Mouse (Mus musculus) yolk sac, embryonic 10.5 days (tissue): Measurements from ENCODE around the gene Slc38a8.
A peak's percentile ranks its signal among the peaks of the same experiment; 100 is the strongest.

Source experiments
- DNase-seq: peaks from one replicate; pipeline ENCODE4 v3.0.0-alpha.2; 2017; ENCODE audit warnings: low spot score

Gene Slc38a8

DNA sequence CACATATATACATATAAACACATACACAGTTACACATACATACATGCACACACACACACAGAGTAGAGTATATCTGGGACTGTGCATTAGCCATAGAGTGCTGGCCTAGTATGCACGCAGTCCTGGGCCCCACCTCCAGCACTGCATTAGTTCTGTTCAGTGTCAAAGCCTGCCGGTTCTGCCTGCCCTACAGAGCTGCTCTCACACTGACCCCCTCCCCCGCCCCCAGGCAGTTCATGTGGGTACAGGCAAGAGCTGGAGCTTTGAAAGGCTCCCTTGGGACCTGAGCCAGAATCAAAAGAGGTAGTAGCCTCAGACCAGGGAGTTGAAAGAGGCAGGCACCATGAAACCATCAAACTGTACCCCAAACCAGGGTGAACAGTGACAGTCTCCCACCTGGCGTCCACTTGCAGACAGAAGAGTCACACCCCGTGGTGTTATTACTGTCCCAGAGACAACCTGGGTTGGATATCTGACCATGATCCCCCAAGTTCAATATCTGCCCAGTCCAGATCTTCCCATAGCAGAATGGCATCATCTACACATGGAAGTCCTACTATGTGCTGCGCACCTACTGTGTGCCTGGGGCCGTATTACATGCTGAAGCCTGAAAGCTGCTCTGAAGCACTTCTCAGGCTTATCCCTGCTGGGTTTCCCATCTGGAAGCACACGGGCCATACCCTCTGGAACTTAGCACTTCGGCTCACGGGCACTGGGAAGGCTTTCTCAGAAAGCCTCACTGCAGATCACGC, 17.2 kb downstream of the Slc38a8 start:
- no peak for DNase-seq

DNA sequence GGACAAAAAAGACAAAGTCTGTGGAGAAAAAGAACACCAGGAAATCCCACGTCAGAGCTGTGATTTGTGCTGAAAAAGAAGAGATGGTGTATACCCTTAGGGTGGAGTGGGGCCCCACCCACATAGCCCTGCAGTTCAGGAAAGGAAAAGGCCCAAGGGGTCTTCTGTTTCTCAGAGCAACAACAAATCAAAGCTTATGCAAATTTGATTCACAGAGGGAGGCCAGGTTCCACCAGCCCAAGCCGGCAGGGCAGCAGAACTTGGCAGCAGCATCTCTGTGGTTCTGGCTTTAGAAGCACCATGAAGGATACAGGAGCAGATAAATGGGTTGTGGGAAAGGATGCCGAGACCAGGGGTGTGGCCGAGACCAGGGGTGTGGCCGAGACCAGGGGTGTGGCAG, 22.8 kb downstream of the Slc38a8 start:
- no peak for DNase-seq

DNA sequence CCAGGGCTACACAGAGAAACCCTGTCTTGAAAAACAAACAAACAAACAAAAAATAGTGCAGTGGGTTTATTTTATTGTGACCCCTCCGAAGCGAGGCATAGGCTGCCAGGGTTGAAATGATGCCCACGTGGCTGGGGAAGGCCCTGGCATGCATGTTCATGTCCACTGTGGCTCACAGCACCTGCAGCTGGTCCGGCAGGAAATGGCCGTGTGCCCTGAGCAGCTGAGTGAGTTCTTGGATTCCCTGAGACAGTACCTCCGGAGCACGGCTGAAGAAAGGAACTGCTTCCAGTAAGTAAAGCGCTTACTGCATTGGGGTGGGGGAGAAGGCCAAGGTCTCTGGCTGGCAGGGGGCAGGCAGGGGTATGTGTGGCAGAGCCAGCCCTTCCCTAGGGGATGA, 33.4 kb downstream of the Slc38a8 start:
- DNase-seq: no peak

DNA sequence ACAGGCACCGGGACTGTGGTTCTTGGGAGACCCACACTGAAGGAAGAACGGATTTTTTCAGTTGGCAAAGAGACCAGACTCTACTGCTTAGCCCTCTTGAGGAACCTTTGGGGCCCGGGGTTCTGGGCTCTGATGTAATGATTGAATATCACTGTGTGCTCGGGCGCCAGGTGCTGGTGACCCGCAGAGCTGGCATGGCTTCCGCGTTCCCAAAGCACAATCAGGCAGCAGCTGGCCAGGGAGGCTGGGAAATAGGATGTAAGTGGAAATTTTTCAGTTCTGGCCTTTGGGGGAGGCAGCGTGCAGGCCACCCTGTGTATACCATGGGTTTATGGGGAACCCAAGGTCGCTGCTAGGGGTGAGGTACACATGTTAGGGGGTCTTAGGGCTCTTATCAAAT, 34.7 kb downstream of the Slc38a8 start:
- no peak for DNase-seq

DNA sequence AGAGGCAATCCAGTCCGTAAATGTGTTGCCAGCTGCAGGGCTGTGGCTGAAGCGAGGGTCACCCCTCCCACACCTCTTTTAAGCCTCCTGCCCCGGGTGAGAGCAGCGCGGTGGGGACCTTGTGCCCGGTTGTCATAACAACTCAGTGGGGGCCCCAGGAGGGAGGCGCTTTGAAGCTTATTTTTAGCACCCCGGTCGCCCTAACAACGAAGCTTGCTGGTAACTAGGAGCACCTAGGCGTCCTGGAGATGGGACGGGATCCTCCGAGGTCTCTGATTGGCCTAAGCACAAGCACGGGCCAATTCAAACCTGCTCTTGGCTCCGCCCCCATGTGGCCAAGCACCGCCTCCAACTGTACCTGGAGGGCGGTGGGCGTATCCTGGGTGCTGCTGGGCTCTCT, 35.4 kb downstream of the Slc38a8 start:
- no peak for DNase-seq

DNA sequence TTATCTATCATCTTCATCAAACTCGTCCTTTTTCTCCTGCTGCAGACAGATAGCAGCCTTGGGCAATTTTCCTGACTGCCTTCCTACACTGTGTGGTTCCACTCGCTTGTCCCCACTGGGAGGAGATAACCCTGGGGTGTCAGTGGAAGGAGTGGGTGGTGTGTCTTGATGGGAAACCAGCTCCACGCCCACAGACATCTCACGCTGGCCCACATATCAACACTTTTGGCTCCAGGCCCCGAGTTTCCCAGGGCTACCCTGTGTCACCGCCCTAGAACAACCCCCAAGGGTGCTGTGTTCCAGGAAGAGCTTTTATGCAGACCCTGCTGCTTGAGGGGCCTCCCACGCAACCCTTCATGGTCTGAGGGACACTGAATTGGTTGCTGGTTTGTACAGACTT, 37.8 kb downstream of the Slc38a8 start:
- DNase-seq: no peak

DNA sequence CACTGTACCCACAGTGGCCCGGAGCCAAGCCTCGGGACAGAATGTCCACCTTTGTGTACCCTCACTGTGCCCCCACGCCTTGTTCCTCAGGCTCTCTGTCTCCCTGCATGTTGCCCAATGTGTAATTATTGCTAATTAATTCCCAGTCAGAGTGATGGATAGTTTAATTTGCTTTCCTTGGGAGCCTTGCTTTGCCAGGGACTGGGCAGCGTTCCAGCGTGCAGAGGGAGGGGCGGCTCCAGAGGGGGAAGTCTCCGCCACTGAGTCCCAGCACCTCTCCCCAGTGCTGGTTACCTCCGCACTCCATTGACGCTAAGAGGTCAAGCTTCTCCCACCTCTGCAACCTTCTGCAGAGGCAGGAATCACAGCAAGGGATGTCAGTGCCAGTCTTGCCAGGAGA, 40.1 kb downstream of the Slc38a8 start:
- no peak for DNase-seq

DNA sequence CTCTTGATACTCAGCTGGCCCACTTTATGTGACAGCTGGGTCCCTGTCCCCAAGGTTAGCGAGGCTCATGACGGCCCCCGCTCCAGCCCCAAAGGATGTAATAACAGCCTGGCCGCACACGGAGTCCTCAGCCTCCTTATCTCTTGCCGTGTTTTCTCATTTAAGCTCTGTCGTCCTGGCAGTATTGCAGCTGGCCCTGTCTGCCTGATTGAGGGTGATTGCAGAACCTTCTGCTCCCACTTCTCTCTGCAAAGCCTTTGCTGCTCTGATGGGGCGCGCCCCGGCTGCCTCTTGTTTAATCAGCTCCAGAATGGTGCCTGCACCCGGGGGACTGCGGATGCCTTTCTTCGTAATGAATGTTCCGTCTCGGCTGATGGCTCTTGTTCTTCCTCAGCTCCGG, 41.8 kb downstream of the Slc38a8 start:
- DNase-seq: no peak

DNA sequence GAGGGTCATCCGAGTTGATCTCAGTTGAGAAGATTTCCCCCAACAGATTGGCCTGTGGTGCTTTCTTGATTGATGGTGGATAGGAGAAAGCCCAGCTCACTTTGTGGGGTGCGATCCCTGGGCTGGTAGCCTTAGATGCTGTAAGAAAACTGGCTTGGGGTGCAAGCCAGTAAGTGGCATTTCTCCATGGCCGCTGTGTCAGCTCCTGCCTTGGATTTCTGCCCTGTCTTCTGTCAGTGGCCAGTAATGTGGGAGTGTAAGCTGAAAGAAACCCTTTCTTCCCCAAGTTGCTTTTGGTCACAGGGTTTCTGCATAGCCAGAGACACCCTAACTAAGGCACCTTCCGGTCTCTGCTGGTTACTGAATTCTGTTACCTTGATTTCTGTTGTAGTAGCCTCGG, 45.5 kb downstream of the Slc38a8 start:
- no peak for DNase-seq

DNA sequence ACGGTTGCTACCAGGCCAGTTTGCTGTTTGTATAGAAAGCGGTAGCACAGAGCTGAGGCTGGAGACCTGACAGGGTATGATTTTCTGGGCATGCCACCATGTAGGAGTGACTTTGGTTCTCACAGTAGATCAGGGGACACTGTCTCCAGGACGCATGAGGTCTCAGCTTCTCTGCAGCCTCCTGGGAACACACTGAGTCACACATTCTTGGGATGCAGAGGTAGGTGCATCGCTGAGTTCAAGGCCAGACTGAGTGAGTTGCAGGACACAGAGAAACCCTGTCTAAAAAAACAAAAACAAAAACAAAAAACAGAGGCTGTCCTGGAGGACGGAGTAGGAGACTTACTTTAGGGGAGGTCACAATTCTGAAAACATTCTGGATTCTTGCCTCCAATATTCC, 48.6 kb downstream of the Slc38a8 start:
- DNase-seq: no peak

DNA sequence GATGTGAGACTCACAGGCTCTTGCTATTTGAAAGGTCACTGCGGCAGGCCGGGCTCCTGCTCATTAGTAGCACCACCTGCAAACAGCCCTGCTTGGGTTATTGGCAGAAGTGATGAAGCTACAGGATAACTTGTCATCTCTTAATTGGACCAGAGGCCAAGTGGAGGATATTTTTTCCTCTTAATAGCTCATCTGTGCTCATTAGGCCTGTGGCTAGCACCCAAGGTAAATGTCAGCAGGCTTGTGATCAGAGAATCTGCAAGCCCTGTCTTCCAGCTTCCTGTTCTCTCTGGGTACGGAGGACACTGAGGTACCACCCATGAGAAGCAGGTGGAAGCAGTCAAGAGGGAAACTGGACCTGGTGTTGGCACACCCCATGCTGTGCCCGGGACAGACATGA, 50.4 kb downstream of the Slc38a8 start:
- DNase-seq: no peak

DNA sequence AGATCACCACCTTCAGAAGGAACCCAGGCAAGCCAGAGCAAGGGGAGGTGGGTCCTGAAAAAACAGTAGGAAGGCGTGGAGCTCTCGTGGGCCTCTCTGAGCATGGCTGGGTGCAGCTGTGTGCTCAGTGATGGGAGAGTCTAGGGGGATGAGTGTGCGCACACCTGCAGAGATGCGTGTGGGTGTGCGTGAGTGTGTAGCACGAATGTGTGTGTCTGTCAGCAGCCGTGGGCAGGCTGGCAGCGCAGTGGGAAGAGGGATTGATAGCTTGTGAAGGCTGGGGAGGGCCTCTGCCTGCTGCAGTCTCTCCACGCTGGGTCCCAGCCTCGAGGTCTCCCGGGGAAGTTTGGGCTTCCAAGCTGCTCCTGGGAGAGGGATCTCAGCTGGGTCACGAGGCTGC, 51.9 kb downstream of the Slc38a8 start:
- DNase-seq: no peak

DNA sequence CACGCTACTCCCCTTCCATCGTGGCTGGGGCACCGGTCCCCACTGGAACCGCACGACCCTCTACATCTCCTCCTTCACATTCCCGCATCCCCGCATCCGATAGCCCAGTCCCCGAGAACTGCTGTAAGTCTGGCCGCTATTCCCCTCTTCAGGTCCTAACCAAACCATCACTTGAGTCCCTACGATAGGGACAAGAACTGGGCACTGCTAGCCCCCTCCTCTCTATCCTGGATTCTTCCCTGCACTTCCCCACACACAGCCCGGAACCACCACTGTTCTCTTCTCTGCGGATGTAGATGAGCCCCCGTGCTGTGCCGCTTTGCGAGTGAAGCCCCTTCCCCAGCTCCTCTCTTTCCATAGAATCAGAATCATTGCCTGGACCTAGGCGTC, 53.7 kb downstream of the Slc38a8 start:
- DNase-seq: no peak

DNA sequence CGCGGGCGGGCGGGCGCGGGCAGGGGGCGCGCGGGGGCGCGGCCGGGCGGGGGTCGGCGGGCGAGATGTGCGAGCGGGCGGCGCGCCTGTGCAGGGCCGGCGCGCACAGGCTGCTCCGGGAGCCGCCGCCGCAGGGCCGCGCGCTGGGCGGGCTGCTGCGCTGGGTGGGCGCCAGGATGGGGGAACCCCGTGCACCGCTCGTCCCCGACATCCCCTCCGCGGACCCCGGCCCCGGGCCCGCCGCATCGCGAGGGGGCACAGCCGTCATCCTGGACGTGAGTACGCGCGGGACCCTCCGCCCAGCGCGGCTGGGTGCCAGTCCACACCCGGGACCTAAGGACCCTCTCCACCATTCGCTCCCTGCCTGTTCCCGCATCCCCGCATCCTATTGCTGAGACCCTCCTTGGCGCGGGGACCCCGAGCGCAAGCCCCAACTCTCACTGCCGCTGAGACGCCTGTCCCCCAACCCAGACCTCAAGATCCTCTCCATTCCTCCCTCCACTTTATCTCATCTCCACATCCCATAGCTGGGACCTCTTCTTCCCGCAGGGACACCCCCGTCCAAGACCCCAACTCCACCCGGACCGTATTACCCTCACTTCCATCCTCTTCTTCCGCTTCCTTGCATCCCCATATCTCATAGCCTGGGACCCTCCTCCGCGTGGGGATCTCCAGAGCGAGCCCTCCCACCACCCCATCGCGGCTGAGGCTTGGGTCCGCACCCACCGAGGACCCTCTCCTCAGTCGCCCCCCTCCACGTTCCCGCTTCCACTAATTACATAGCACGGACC, 54.3 kb downstream of the Slc38a8 start:
- DNase-seq: no peak

DNA sequence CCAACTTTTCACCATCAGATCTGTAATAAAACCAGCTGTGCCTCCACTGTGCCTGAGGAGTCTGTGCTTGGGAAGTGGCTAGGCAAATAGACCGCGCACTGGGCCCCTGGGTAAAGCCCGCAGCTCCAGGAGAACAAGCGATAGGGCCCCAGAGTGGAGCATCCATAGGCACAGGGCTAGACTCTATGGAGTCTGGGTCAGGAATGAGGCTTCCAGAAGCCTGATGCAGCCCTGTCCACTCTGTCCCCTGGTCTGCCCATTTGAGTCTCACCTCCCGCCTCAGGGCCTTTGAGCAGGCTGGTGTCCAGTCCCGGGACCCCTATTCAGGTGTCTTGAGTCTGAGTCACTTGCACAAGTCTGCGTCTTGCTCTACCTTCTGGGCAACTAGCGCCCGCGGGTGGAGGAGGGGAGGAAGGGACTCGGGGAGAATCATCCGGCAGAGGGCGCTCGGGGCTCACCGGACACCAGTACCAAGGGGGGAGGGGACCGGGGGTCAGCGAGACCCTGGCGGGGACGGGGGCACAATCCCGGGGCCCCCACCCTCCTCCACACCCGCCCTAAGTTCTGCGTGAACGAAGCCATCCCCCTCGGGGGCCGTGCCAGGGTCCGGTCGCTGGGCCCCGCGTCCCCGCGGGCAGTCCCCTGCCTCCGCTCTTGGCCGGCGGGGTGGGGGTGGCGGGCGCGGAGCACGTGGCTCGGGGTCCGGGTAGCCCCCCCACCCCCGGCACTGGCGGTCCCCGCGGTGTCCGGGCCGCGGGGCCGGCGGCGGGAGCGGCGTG, 55.1 kb downstream of the Slc38a8 start, which contains the start of gene Necab2:
TSS of gene Necab2 (plus strand) at position 509 of the 779 bp plus-strand sequence.
- DNase-seq: peak; percentile 89

DNA sequence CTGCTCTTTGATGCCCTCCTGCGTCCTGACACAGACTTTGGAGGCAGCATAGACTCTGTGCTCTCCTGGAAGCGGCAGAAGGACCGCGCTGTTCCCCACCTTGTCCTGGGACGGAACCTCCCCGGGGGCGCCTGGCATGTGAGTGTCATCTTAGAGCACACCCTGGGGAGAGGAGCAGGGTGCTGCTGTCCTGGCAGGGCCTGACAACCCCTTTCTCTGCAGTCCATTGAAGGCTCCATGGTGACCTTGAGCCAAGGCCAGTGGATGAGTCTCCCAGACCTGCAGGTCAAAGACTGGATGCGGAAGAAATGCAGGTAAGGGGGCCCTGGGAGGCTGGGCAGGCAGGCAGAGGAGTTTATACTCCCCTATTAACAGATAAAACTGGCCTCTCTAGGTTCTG, 58.5 kb downstream of the Slc38a8 start:
- no peak for DNase-seq

DNA sequence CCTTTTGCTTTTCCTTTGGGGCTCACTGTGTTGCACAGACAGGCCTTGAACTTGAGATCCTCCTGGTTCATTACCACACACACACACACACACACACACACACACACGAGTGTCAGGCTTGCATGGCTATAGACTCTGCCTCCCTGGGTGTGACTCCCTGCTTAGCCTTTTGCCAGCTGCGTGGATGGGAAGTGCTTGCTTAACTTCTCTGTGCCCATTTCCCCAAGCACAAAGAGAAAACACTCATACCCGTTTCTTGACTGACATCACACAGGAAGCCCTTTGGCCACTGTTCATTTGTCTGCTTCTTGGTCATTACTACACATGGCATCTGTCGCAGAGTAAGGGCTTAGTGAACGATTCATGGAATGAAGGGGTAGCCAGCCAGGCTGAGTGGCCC, 59.5 kb downstream of the Slc38a8 start:
- no peak for DNase-seq

DNA sequence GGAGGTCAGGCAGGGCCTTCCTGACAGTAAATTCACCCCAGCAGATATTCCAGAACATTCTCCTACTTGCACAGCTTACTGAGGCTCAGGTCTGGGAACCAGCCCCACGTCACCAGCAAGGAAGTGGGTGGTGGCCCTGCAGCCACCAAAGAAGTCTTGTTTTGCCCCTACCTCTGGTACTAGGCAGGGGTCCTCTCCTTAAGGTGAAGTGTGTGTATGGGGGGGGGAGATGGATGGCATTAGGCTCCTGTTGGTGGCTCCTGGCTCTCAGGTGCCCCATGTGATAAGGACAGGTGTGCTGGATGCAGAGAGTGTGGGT, 60.6 kb downstream of the Slc38a8 start:
- no peak for DNase-seq

DNA sequence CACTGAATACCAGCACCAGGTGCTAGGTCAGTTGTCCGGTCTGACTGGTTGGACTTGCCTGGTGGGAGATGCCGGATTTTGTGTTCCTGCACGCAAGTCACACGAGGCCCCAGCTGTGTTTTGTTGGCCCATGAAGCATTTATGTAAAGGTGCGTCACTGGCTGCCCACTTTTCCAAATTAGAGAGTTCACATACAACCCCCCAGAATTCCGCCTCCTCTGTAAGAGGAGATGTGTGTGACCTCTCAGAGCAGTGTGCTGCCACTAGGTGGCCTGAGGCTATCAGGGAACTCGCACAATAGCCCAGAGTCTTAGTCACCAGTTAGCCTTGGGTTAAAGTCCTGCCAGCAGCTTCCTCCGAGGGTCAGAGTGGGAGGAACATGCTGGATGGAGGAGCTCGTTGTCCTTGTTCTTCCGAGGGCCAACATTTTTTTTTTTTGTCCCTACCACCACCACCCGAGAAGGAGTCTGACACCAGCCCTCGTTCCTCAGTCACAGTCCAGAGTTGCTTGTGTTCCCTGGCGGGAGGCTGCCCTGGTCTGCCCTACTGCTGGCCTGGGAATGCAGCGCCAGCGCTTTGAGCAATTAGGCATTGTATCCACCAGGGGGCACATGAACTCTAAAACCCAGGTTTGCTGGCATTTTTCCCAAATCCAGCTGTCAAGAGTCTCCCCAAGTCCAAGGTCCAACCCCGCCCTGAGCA, 61.1 kb downstream of the Slc38a8 start:
- peak; percentile 87 for DNase-seq

DNA sequence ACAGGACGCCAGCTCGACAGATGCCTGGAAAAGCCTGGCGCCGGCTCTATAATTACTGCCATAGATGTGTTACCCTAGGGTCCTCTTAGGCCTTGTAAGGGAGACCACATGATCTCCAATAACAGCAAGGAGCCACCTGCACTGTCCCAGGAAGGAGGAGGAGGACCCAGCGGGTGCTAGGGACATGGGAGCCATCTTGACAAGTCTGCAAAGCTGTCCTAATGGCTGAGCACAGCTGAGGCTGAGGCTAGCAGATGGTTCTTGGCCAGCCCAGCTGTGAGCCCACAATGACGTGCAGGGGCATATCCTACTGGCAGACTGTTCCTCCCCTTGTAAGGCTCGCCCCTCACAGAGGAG, 61.6 kb downstream of the Slc38a8 start:
- no peak for DNase-seq

DNA sequence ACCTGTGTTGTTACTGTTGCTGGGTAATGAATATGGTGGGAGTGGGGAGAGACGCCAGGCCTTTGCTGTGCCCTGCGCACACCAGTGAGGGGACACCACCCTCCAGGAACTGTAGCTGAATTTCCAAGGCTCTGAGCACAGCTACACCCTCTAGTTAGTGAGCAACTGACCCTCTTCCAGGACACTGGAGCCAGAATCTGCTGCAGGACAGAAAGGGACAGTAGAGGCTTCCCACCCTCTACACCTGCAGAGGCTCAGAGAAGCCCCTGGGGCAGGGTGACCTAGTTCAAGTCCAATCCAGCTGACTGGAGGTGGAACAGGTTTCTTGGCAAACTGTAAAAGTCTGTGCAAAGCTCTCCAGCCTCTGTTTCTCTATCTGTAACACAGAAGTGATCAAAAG, 62.1 kb downstream of the Slc38a8 start:
- DNase-seq: no peak

DNA sequence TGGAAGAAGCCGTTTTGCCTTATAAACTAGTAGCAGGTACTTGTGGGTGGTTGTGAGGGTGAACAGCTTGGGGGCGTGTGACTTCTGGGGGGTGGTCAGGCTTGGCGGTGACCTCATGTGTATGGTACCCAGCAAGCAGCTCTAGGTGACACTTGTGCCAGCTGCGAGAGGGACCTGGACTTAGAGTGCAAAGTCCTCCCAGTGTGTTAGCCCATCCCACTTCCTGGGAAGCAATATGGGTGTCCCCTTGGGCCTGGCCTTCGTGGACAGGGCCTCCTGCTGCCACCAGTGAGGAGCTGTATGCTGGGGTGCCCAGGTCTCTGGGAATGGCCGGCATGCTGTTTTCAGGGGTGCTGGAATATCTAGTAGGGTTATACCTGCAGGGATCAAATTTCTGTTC, 62.6 kb downstream of the Slc38a8 start:
- DNase-seq: no peak

DNA sequence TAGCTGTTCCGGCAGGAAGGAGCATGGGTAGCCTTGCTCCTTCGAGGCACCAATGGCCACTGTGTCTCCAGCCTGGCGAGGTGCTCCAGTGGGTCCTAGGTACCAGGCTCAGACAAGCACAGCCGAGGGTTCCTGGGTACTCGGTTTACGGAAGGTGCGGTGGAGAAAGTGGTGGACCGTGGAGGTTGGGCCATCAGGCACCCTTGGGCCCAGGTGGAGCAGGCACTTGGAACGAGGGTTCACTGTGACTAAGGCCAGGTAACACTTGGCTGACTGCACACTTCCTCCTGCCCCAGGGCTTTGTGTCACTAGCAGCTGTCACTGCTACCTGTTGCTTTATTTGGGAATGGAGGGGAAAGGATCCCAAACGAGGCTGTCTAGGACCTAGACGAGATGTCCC, 64.0 kb downstream of the Slc38a8 start:
- no peak for DNase-seq
